Mouse (Mus musculus): ENCODE results near the gene Usp1. TPM values are rescaled to one million over a fixed set of nuclear protein-coding genes. Genes with fewer than 3 reads are reported as not detected.

The Usp1 gene
- 109 TPM for polyA plus RNA-seq (2014; fragmentation: Illumina TruSeq; extraction: RNeasy Lipid Tissue Mini Kit (QIAGEN cat#74804); ENCODE audit: low read depth, low replicate concordance)

DNA sequence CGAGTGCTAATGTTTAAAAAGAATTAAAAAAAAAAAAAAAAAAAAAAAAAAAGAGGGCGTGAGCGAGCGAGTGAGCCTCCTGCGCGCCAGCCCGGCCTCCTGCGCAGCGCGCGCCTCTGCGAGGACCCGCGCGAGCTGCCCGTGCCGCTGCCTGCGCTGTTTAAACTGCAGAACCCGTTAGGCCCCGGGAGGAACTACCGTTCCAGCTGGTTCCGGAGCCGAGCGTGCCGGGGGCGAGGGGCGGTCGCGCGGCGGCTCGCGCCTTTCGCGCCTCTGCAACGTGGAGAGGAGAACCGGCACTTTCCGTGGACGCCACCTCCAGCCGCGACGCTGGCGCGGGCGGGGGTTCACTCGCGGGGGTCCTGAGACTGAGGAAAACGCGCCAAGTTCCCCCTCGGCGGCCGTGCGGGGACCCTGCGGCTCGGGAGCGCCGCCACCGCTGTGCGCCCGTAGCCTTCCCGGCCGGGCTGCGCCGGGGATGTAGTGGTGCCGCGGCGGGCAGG lies at the start of gene Usp1:
Usp1 (plus strand) TSS at position 243 of the 503 bp plus-strand sequence.

Other genes with a start within 250 kb of the Usp1 start
- gene L1td1, start 197.1 kb upstream of the Usp1 start, polyA plus RNA-seq (2014; fragmentation: Illumina TruSeq; extraction: RNeasy Lipid Tissue Mini Kit (QIAGEN cat#74804); ENCODE audit: low read depth, low replicate concordance) = not detected
- gene Kank4, start 106.3 kb upstream of the Usp1 start, polyA plus RNA-seq (2014; fragmentation: Illumina TruSeq; extraction: RNeasy Lipid Tissue Mini Kit (QIAGEN cat#74804); ENCODE audit: low read depth, low replicate concordance) = 2.3 TPM
- gene I0C0044D17Rik, start 100.0 kb upstream of the Usp1 start, polyA plus RNA-seq (2014; fragmentation: Illumina TruSeq; extraction: RNeasy Lipid Tissue Mini Kit (QIAGEN cat#74804); ENCODE audit: low read depth, low replicate concordance) = not detected
- gene Angptl3, start 107.1 kb downstream of the Usp1 start, polyA plus RNA-seq (2014; fragmentation: Illumina TruSeq; extraction: RNeasy Lipid Tissue Mini Kit (QIAGEN cat#74804); ENCODE audit: low read depth, low replicate concordance) = 0.70 TPM
- gene Dock7, start 197.1 kb downstream of the Usp1 start, polyA plus RNA-seq (2014; fragmentation: Illumina TruSeq; extraction: RNeasy Lipid Tissue Mini Kit (QIAGEN cat#74804); ENCODE audit: low read depth, low replicate concordance) = 200 TPM

All from adrenal gland, adult 10 weeks (tissue).